Mouse (Mus musculus) forebrain, embryonic 16.5 days (tissue): ENCODE results near the gene Ndufa9. TPM values are rescaled to one million over a fixed set of nuclear protein-coding genes. Genes with fewer than 3 reads are reported as not detected.

Source experiments
- ATAC-seq: fragments of 200-750 bp; cut with Nextera tagmentation; 2 replicates; pipeline ENCODE4 v1.8.0; 2017; ENCODE audit warnings: mild to moderate bottlenecking, moderate library complexity
- H3K27ac ChIP-seq: fragments of 300-500 bp; sonication (generic); 2 replicates; pipeline ENCODE4 v1.5.1; 2014; ENCODE audit warnings: low read length, control low read depth
- H3K27me3 ChIP-seq: fragments of 300-500 bp; sonication (generic); replicated peaks from 2 replicates; pipeline ENCODE4 v1.6.1; 2014; ENCODE audit warnings: low read length; ENCODE audit not compliant: control insufficient read depth, insufficient read depth
- H3K36me3 ChIP-seq: fragments of 300-500 bp; sonication (generic); 2 replicates; pipeline ENCODE4 v1.6.1; 2014; ENCODE audit not compliant: control insufficient read depth, insufficient read depth
- H3K4me1 ChIP-seq: fragments of 300-500 bp; sonication (generic); replicated peaks from 2 replicates; pipeline ENCODE4 v1.6.1; 2014; ENCODE audit warnings: low read length; ENCODE audit not compliant: control insufficient read depth, insufficient read depth
- H3K4me2 ChIP-seq: fragments of 300-500 bp; sonication (generic); 2 replicates; pipeline ENCODE4 v1.6.1; 2014; ENCODE audit warnings: mild to moderate bottlenecking, low read length, control low read depth
- H3K4me3 ChIP-seq: fragments of 300-500 bp; sonication (generic); replicated peaks from 2 replicates; pipeline ENCODE4 v1.5.1; 2014; ENCODE audit warnings: mild to moderate bottlenecking, low read length, control low read depth
- H3K9ac ChIP-seq: fragments of 300-500 bp; sonication (generic); replicated peaks from 2 replicates; pipeline ENCODE4 v1.6.1; 2014; ENCODE audit warnings: low read depth, low read length, control low read depth
- H3K9me3 ChIP-seq: fragments of 300-500 bp; sonication (generic); 2 replicates; pipeline ENCODE4 v1.6.1; 2016; ENCODE audit warnings: low read length; ENCODE audit not compliant: control insufficient read depth
- WGBS: fragments of 180-500 bp; shearing (Covaris S2); extraction: QIAGEN DNeasy Blood & Tissue Kit; methylation state at CpG from one replicate; pipeline ENCODE4 v1.1.7; 2014; 5-methylcytosine and 5-hydroxymethylcytosine counted together
- polyA plus RNA-seq: library from polyadenylated mRNA; unstranded; fragments of >200 nt; fragmentation: Nextera tagmentation; extraction: Ambion mirVana; gene quantifications from 2 replicates; pipeline ENCODE4 v1.2.1, GENCODE M21; 2015

The Ndufa9 gene
- 177 and 190 TPM in 2 replicates for polyA plus RNA-seq

DNA sequence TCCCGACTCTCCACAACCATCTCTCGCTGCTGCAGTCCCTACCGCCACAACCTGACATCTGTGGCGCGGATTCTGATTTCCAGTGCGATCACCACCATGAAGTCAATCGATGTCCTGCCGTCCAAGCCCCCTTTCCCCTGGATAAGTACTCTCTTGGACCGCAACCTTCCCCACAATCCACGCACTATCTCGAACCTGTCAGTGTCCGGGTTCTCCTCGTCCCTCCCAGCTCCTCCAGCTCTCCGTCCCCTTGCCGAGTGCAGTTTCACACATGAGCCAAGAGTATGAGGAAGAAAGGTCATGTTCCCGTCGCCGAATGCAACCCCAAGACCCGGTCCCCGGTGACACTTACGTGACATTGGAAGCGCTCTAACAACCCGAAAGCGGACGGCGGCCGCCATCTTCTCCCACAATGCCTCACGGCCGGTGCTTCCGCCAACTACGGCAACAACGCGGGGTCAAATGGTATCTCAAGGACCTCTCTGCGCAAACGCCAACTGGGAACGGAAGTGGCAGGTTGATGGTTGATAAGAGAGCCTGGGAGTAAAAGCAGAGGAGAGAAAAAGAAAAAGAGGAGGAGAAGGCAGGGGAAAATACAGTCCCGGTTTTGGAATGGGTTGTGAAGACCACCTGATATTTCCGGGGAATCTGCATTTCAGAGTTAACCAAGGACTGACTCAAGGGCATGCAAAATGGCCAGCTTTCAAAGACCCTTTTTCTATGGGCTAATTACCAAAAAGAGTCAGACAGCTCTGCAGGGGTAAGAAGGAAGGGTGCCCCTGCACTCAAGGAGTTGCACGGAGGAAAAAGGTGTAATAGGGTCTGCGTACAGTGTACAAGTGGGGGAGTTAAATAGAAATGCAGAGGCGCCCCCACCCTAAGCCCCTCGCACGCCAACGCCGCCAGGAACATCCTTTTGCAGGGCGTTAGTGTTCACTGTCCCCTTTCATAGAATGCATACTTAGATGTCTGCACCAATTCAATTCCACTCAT, at the start of gene Ndufa9:
TSS of gene Ndufa9 (minus strand) at position 425 of the 993 bp plus-strand sequence.
- WGBS = 4% methylated on average over 46 of the region's 46 CpGs
- peak within 1 kb of the TSS; percentile 82 for H3K4me3 ChIP-seq
- no peaks in the 10 kb centered on the region for H3K9me3 ChIP-seq
- peaks cover 16% of the 10 kb centered on the region for H3K4me1 ChIP-seq
- H3K4me2 ChIP-seq = peak within 1 kb of the TSS; percentile 90
- H3K27ac ChIP-seq = peak within 1 kb of the TSS; percentile 83
- ATAC-seq = peak; percentile 93
- H3K36me3 ChIP-seq = 0 out of 2 replicates have a peak, but pooled peaks cover 5% of the 10 kb centered on the region
- peak within 1 kb of the TSS; percentile 79 for H3K9ac ChIP-seq
- H3K27me3 ChIP-seq = no peaks in the 10 kb centered on the region

DNA sequence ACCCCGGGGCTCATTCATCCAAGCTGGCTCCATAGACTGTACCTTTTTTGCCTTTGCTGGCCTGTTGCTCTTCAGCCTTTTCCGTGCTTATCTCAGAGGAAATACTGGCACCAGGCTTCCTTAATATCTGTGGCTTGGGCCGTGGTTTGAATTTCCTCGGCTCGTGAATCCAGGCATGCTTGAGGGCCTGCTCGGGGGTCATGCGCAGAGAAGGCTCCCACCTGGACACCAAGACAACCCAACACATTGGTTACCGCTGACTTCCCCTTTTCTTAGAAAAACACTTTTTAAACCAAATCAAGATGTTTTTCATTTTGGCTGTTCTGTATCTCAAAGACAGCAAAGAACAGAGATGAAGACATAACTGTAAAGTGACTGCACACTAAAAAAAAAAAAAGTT, 28.2 kb upstream of the Ndufa9 start:
- Histone ChIP-seq H3K9ac (no peak overlapping the region), H3K27ac (no peak overlapping the region), H3K36me3 (no peaks in the 10 kb centered on the region), H3K27me3 (no peaks in the 10 kb centered on the region), H3K4me2 (no peak overlapping the region), H3K4me3 (no peak overlapping the region), H3K9me3 (no peaks in the 10 kb centered on the region), H3K4me1 (no peaks in the 10 kb centered on the region)
- no peak for ATAC-seq
- WGBS = 95% methylated on average over 8 of the region's 8 CpGs

DNA sequence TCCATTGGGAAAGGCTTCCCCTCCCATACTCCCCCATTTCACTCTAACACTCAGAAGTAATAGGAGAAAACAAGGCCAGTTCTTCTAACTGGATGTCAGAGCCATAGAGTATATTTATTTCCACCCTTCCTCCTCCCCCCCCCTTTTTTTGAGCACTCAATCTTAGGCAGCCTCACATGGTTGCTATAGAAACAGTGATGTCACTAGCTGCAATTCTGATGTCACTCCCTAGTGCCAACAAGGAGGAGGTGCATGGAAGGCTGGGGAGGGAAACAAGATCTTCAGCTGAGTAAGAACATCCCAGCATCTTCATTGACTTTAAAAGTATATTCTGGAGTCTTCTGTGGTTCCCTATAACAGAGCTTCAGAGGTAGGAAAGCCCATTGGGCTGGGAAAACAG, 3.9 kb upstream of the Ndufa9 start, which contains the start of gene Akap3:
TSS of gene Akap3 (plus strand) at position 218 of the 400 bp plus-strand sequence.
- ATAC-seq = no peak
- Histone ChIP-seq H3K27me3 (no peaks in the 10 kb centered on the region; the same call in 1 of the 2 replicates), H3K9me3 (no peaks in the 10 kb centered on the region), H3K9ac (no peak within 1 kb of the TSS), H3K36me3 (no peaks in the 10 kb centered on the region), H3K27ac (no peak within 1 kb of the TSS), H3K4me1 (peaks cover 10% of the 10 kb centered on the region), H3K4me3 (no peak within 1 kb of the TSS), H3K4me2 (no peak within 1 kb of the TSS)

DNA sequence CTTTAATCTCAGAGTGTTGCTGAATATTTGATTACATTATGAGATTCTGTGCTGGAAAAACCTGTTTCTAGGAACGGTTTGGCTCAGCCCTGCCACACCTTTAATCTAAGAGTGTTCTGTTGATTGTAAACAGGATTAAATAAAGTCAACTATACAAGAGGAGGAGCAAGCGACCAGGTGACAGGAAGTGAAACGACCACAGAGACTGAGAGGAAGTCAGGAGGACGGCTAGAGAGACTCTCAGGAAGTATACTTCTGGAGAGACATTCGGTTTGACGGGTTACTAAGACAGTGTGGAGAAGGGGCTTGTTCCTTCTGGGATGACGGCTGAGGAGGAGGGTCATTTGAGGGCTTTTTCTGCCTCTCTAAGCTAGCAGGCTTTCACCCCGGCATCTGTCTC, 12.3 kb downstream of the Ndufa9 start:
- Histone ChIP-seq H3K4me1 (no peaks in the 10 kb centered on the region), H3K27me3 (no peaks in the 10 kb centered on the region), H3K9me3 (no peaks in the 10 kb centered on the region), H3K9ac (no peak overlapping the region), H3K4me2 (no peak overlapping the region), H3K4me3 (no peak overlapping the region), H3K27ac (no peak overlapping the region), H3K36me3 (peaks cover 31% of the 10 kb centered on the region; the same call in 1 of the 2 replicates)
- WGBS = 89% methylated on average over 8 of the region's 8 CpGs
- ATAC-seq = no peak

DNA sequence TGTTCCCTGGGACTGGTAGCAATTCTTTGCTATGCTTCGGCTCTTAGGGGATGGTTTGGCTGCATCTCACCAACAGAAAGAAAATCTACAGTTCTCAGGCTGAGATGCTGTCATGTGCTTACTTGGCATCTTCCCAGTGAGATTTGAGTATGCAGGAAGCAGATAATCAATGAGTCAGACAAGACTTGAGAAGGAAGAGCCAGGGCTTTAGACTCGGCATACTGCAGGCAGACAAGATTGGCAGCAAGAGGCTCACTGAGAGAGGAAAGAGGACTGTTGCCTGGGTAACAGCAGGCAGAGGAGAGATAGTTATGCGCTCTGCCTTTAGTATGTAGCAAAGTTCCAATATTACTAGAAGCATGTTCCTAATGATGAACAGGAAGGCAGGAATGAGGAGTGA, 25.8 kb downstream of the Ndufa9 start:
- Histone ChIP-seq H3K36me3 (peaks cover 29% of the 10 kb centered on the region), H3K9ac (no peak overlapping the region), H3K27ac (no peak overlapping the region), H3K4me2 (no peak overlapping the region), H3K27me3 (no peaks in the 10 kb centered on the region), H3K9me3 (no peaks in the 10 kb centered on the region), H3K4me1 (no peaks in the 10 kb centered on the region), H3K4me3 (no peak overlapping the region)
- ATAC-seq = peak; percentile 74
- 76% methylated on average over 3 of the region's 3 CpGs for WGBS

DNA sequence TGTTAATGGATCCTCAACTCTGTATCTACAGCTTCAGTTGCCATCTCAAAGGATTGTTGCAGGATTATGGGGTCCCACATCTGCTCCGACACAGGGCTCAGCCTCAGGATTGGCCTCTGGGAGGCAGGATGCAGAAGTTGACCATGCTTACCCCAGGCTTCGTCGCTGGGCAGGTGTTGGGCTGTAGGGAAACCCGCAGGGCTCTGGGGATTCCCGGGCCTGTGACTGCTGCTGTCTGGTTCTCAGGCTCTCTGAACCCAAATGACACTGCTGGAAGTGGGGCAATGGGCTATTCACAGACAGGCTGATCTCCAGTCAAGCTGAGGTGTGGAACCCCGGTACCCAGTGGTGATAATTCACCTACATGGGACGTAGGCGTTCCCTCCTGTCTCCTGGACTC, 32.6 kb downstream of the Ndufa9 start:
- H3K4me1 ChIP-seq = 0 out of 2 replicates have a peak, but pooled peaks cover 2% of the 10 kb centered on the region
- peaks cover 11% of the 10 kb centered on the region for H3K36me3 ChIP-seq
- no peak overlapping the region for H3K4me2 ChIP-seq
- no peak overlapping the region for H3K9ac ChIP-seq
- H3K27me3 ChIP-seq = no peaks in the 10 kb centered on the region
- WGBS = 91% methylated on average over 8 of the region's 8 CpGs
- H3K9me3 ChIP-seq = no peaks in the 10 kb centered on the region
- H3K4me3 ChIP-seq = no peak overlapping the region
- no peak overlapping the region for H3K27ac ChIP-seq
- no peak for ATAC-seq

DNA sequence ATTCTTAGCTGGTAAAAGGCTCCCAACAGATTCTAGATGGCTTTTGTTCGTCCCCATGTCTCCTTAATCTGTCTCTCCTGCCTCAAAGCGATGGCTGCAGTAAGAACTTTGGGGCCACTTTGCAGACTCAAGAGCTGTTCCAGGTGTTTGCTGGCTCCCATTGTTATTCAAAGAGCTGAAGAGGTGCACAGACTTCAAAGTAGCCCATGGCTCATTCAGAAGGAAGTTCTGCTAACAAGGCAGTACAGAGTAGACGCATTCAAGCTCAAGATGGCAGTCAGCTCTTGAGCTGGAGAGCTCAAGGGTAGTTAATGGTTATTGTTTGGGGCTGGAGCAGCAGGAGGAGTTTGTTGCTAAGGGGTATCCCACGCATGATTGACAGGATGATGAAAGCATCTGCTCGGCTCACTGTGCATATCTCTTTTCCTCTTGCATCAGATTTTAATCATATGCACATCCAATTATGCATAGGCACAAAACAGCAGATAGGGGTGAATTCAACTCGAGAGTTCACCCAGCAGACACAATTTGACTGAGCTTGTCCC, 33.7 kb downstream of the Ndufa9 start:
- ATAC-seq = 0 out of 2 replicates have a peak, but pooled peaks have one; percentile 26
- Histone ChIP-seq H3K36me3 (peaks cover 5% of the 10 kb centered on the region), H3K27ac (no peak overlapping the region), H3K4me3 (no peak overlapping the region), H3K4me2 (no peak overlapping the region), H3K4me1 (0 out of 2 replicates have a peak, but pooled peaks cover 2% of the 10 kb centered on the region), H3K9me3 (no peaks in the 10 kb centered on the region), H3K27me3 (no peaks in the 10 kb centered on the region), H3K9ac (no peak overlapping the region)
- WGBS = 49% methylated on average over 6 of the region's 6 CpGs

DNA sequence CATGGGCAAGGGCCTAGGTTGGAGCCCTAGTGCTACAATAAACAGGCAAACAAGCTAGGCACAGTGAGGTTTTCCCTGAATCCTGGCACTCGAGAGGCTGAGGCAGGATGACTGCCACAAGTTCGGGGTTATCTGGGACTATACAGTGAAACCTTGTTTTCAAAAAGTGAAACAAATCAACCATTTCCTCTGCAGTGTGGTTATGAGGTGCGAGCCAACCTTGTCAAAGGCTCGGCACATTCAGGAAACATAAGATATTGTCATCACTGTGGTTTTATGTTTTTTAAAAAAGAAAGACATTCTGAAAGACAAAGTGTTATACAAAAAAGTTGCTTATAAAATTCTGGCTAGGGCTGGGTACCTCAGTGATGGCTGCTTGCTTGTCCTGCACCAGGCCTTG, 37.5 kb downstream of the Ndufa9 start:
- Histone ChIP-seq H3K4me2 (no peak overlapping the region), H3K36me3 (no peaks in the 10 kb centered on the region), H3K27ac (no peak overlapping the region), H3K27me3 (no peaks in the 10 kb centered on the region), H3K9ac (no peak overlapping the region), H3K4me1 (0 out of 2 replicates have a peak, but pooled peaks cover 2% of the 10 kb centered on the region), H3K4me3 (no peak overlapping the region), H3K9me3 (no peaks in the 10 kb centered on the region)
- ATAC-seq = no peak
- 90% methylated on average over 4 of the region's 4 CpGs for WGBS

DNA sequence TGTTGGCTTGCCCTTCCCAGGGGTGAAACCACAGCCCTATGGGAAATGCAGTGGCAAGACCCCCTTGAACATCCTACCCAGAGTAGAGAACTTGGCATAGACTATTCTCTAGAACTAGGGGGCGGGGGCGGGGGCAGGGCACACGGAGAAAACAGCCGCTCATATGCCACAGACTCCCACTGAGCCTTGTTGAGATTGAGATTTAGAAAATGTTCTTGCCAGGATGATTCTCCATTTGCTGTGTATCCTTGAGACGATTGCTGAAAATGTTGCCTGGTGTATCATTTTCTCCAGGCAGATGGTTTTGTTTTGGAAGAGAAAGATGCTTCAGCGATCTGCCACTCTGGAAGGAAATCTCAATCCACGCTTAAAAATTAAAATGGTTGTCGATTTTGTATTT, 40.4 kb downstream of the Ndufa9 start:
- no peaks in the 10 kb centered on the region for H3K9me3 ChIP-seq
- WGBS = 79% methylated on average over 8 of the region's 8 CpGs
- H3K27me3 ChIP-seq = no peaks in the 10 kb centered on the region
- H3K4me3 ChIP-seq = no peak overlapping the region
- no peak overlapping the region for H3K27ac ChIP-seq
- no peak overlapping the region for H3K9ac ChIP-seq
- no peak overlapping the region for H3K4me2 ChIP-seq
- no peaks in the 10 kb centered on the region for H3K36me3 ChIP-seq
- ATAC-seq = no peak
- H3K4me1 ChIP-seq = no peaks in the 10 kb centered on the region
